Mouse (Mus musculus): ENCODE results near the gene Gm17349.

DNA sequence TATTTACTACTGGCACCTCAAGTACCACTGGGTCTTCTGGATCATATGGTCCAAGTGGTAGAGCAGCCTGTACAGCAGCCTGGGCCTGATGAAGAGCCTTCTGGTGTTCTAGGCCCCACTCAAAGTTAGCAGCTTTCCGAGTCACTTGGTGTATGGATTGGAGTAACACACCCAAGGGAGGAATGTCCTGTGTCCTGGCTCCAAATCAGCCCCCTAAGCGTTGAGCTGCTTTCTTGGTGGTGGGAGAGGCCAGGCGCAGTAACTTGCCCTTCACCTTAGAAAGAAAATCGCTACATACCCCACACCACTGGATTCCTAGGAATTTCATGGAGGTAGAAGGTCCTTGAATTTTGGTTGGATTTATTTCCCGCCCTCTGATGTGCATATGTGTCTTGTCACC, 21.1 kb downstream of the Gm17349 start:
- no peak for TF ChIP-seq CTCF (IDR thresholded peaks at IDR 0.05; ENCODE audit: control insufficient read depth, insufficient read depth, insufficient read length)
- no peak for TF ChIP-seq CEBPB (IDR thresholded peaks at IDR 0.05; ENCODE audit: low read depth)
- TF ChIP-seq MAX (IDR thresholded peaks at IDR 0.05) = no peak
- no peak for TF ChIP-seq USF1 (IDR thresholded peaks at IDR 0.05; ENCODE audit: low read depth)
- no peak for TF ChIP-seq MYOD1 (IDR thresholded peaks at IDR 0.05; ENCODE audit: control insufficient read depth, insufficient read length, low read depth)
